Mouse (Mus musculus): ENCODE measurements around the gene Mpdz. TPM values are rescaled to one million over a fixed set of nuclear protein-coding genes. Genes with fewer than 3 reads are reported as not detected.

Mpdz gene
- polyA plus RNA-seq, 1 experiment: 10.1 TPM

GRCm38 (mm10) chr4:81327694-81328093 lies 114.9 kb downstream of the Mpdz start:
- H3K36me3 ChIP-seq (ENCODE audit: control insufficient read depth, insufficient read depth): no peaks in the 10 kb centered on the region
- H3K4me3 ChIP-seq: no peak overlapping the region
- no peak overlapping the region for H3K4me2 ChIP-seq (ENCODE audit: low read depth)
- H3ac ChIP-seq (ENCODE audit: control insufficient read depth, insufficient read length): no peak overlapping the region
- no peaks in the 10 kb centered on the region for H3K79me2 ChIP-seq (ENCODE audit: control insufficient read depth, insufficient read depth)
- no peaks in the 10 kb centered on the region for H3K27me3 ChIP-seq (ENCODE audit: control insufficient read depth, insufficient read depth, insufficient read length)
- no peak for TF ChIP-seq MYOG (IDR thresholded peaks at IDR 0.05; ENCODE audit: control insufficient read depth in 1 of 3, insufficient read depth in 1 of 3, insufficient read length in 2 of 3, low read depth in 2 of 3)
- TF ChIP-seq MYOD1 (IDR thresholded peaks at IDR 0.05; ENCODE audit: control insufficient read depth in 1 of 3, insufficient read length in 2 of 3, low read depth in 2 of 3): no peak
- TF ChIP-seq MAX (IDR thresholded peaks at IDR 0.05; ENCODE audit: low read depth): no peak
- TF ChIP-seq REST (IDR thresholded peaks at IDR 0.05; ENCODE audit: insufficient read depth, insufficient read length): no peak
- no peak for TF ChIP-seq SRF (IDR thresholded peaks at IDR 0.05; ENCODE audit: control insufficient read depth, insufficient read length, low read depth)
- TF ChIP-seq TCF3 (IDR thresholded peaks at IDR 0.05; ENCODE audit: insufficient read length, low read depth): no peak
- TF ChIP-seq USF1 (IDR thresholded peaks at IDR 0.05; ENCODE audit: low read depth): no peak
- no peak for TF ChIP-seq TCF12 (IDR thresholded peaks at IDR 0.05; ENCODE audit: insufficient read depth, poor library complexity, severe bottlenecking)
- TF ChIP-seq POLR2AphosphoS2 (IDR thresholded peaks at IDR 0.05; ENCODE audit: insufficient read length, low read depth): no peak
- TF ChIP-seq CEBPB (IDR thresholded peaks at IDR 0.05; ENCODE audit: insufficient read depth, poor library complexity, severe bottlenecking): no peak
- no peak for TF ChIP-seq E2F4 (IDR thresholded peaks at IDR 0.05; ENCODE audit: insufficient read depth)

DNA sequence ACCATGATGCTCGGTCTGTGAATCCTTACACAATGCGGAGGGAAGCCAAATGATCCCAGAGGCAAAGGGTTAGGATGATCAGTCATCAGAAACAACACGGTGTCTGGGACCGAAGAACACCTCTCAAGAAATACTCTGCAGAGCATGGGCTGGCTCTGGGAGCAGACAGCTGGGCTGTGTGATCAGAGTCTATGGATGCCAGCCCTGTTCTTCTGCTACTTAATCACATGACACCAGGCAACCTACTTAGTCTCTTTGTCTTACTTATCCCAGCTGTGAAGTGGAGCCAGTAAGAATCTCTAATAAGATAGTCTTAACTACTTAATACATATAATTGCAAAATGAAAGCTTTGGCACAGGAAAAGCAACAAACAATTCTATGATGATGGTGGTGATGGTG lies 118.8 kb downstream of the Mpdz start:
- H3K4me2 ChIP-seq (ENCODE audit: low read depth): no peak overlapping the region
- TF ChIP-seq MAX (IDR thresholded peaks at IDR 0.05; ENCODE audit: low read depth): no peak
- TF ChIP-seq POLR2A (IDR thresholded peaks at IDR 0.05; ENCODE audit: insufficient read length, low read depth): no peak
- no peak for TF ChIP-seq SRF (IDR thresholded peaks at IDR 0.05; ENCODE audit: control insufficient read depth, insufficient read length, low read depth)
- no peak for TF ChIP-seq TCF12 (IDR thresholded peaks at IDR 0.05; ENCODE audit: insufficient read depth, poor library complexity, severe bottlenecking)
- no peak for TF ChIP-seq REST (IDR thresholded peaks at IDR 0.05; ENCODE audit: insufficient read depth, insufficient read length)
- TF ChIP-seq MYOG (IDR thresholded peaks at IDR 0.05; ENCODE audit: control insufficient read depth in 1 of 3, insufficient read depth in 1 of 3, insufficient read length in 2 of 3, low read depth in 2 of 3): no peak
- no peak for TF ChIP-seq POLR2AphosphoS2 (IDR thresholded peaks at IDR 0.05; ENCODE audit: insufficient read length, low read depth)
- TF ChIP-seq USF1 (IDR thresholded peaks at IDR 0.05; ENCODE audit: low read depth): no peak
- TF ChIP-seq E2F4 (IDR thresholded peaks at IDR 0.05; ENCODE audit: insufficient read depth): no peak
- TF ChIP-seq MYOD1 (IDR thresholded peaks at IDR 0.05; ENCODE audit: control insufficient read depth in 1 of 3, insufficient read length in 2 of 3, low read depth in 2 of 3): no peak
- no peak for TF ChIP-seq CEBPB (IDR thresholded peaks at IDR 0.05; ENCODE audit: insufficient read depth, poor library complexity, severe bottlenecking)
- no peak for TF ChIP-seq TCF3 (IDR thresholded peaks at IDR 0.05; ENCODE audit: insufficient read length, low read depth)
- H3K27me3 ChIP-seq (ENCODE audit: control insufficient read depth, insufficient read depth, insufficient read length): no peaks in the 10 kb centered on the region
- no peak overlapping the region for H3K4me3 ChIP-seq
- H3ac ChIP-seq (ENCODE audit: control insufficient read depth, insufficient read length): no peak overlapping the region
- no peaks in the 10 kb centered on the region for H3K36me3 ChIP-seq (ENCODE audit: control insufficient read depth, insufficient read depth)
- H3K79me2 ChIP-seq (ENCODE audit: control insufficient read depth, insufficient read depth): no peaks in the 10 kb centered on the region

- Histone ChIP-seq H3ac (ENCODE audit: control insufficient read depth, insufficient read length) (no peak overlapping the region), H3K4me2 (ENCODE audit: low read depth) (no peak overlapping the region), H3K4me3 (no peak overlapping the region), H3K79me2 (ENCODE audit: control insufficient read depth, insufficient read depth) (no peaks in the 10 kb centered on the region), H3K36me3 (ENCODE audit: control insufficient read depth, insufficient read depth) (peaks cover 8% of the 10 kb centered on the region), H3K27me3 (ENCODE audit: control insufficient read depth, insufficient read depth, insufficient read length) (no peaks in the 10 kb centered on the region)
- TF ChIP-seq TCF3 (IDR thresholded peaks at IDR 0.05; ENCODE audit: insufficient read length, low read depth) (no peak), MYOD1 (IDR thresholded peaks at IDR 0.05; ENCODE audit: control insufficient read depth in 1 of 3, insufficient read length in 2 of 3, low read depth in 2 of 3) (no peak), CEBPB (IDR thresholded peaks at IDR 0.05; ENCODE audit: insufficient read depth, poor library complexity, severe bottlenecking) (no peak), USF1 (IDR thresholded peaks at IDR 0.05; ENCODE audit: low read depth) (no peak), MYOG (IDR thresholded peaks at IDR 0.05; ENCODE audit: control insufficient read depth in 1 of 3, insufficient read depth in 1 of 3, insufficient read length in 2 of 3, low read depth in 2 of 3) (no peak), REST (IDR thresholded peaks at IDR 0.05; ENCODE audit: insufficient read depth, insufficient read length) (no peak), SRF (IDR thresholded peaks at IDR 0.05; ENCODE audit: control insufficient read depth, insufficient read length, low read depth) (no peak), E2F4 (IDR thresholded peaks at IDR 0.05; ENCODE audit: insufficient read depth) (no peak), MAX (IDR thresholded peaks at IDR 0.05; ENCODE audit: low read depth) (no peak), POLR2AphosphoS2 (IDR thresholded peaks at IDR 0.05; ENCODE audit: insufficient read length, low read depth) (no peak), TCF12 (IDR thresholded peaks at IDR 0.05; ENCODE audit: insufficient read depth, poor library complexity, severe bottlenecking) (no peak), POLR2A (IDR thresholded peaks at IDR 0.05; ENCODE audit: insufficient read length, low read depth) (no peak)
These were observed 120.4 kb downstream of the Mpdz start for GRCm38 (mm10) chr4:81322232-81322631.

DNA sequence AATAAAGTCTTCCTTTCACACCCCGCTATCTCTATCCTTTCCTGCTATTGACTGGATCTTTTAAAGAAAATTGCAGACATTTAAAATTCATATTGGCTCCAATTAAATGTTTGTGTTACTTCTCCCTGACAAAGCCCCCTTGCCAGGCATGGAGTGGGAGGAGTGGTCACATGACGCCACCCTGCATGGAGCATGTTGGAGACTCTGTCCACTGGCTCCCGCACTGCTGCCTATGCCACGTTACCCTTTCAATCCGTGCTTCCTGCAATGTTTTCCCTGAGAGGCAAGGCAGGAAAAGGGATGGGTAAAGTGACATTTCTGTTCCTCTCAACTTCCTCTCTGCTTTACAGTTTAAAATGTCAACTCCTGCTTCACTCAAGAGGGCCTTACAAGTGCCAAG lies 128.0 kb downstream of the Mpdz start:
- no peaks in the 10 kb centered on the region for H3K27me3 ChIP-seq (ENCODE audit: control insufficient read depth, insufficient read depth, insufficient read length)
- no peak for TF ChIP-seq TCF12 (IDR thresholded peaks at IDR 0.05; ENCODE audit: insufficient read depth, poor library complexity, severe bottlenecking)
- no peak for TF ChIP-seq MAX (IDR thresholded peaks at IDR 0.05; ENCODE audit: low read depth)
- no peak for TF ChIP-seq TCF3 (IDR thresholded peaks at IDR 0.05; ENCODE audit: insufficient read length, low read depth)
- no peak for TF ChIP-seq MYOG (IDR thresholded peaks at IDR 0.05; ENCODE audit: control insufficient read depth in 1 of 3, insufficient read depth in 1 of 3, insufficient read length in 2 of 3, low read depth in 2 of 3)
- no peak for TF ChIP-seq POLR2A (IDR thresholded peaks at IDR 0.05; ENCODE audit: insufficient read length, low read depth)
- no peak for TF ChIP-seq REST (IDR thresholded peaks at IDR 0.05; ENCODE audit: insufficient read depth, insufficient read length)
- TF ChIP-seq USF1 (IDR thresholded peaks at IDR 0.05; ENCODE audit: low read depth): no peak
- no peak for TF ChIP-seq CEBPB (IDR thresholded peaks at IDR 0.05; ENCODE audit: insufficient read depth, poor library complexity, severe bottlenecking)
- no peak for TF ChIP-seq POLR2AphosphoS2 (IDR thresholded peaks at IDR 0.05; ENCODE audit: insufficient read length, low read depth)
- TF ChIP-seq SRF (IDR thresholded peaks at IDR 0.05; ENCODE audit: control insufficient read depth, insufficient read length, low read depth): no peak
- TF ChIP-seq MYOD1 (IDR thresholded peaks at IDR 0.05; ENCODE audit: control insufficient read depth in 1 of 3, insufficient read length in 2 of 3, low read depth in 2 of 3): no peak
- TF ChIP-seq E2F4 (IDR thresholded peaks at IDR 0.05; ENCODE audit: insufficient read depth): no peak
- H3K4me3 ChIP-seq: no peak overlapping the region
- no peak overlapping the region for H3K4me2 ChIP-seq (ENCODE audit: low read depth)
- no peak overlapping the region for H3ac ChIP-seq (ENCODE audit: control insufficient read depth, insufficient read length)
- peaks cover 10% of the 10 kb centered on the region for H3K36me3 ChIP-seq (ENCODE audit: control insufficient read depth, insufficient read depth)
- H3K79me2 ChIP-seq (ENCODE audit: control insufficient read depth, insufficient read depth): no peaks in the 10 kb centered on the region

All from myocyte (in vitro differentiated cells).